Mouse (Mus musculus): Measurements from ENCODE around the gene Mael. TPM values are rescaled to one million over a fixed set of nuclear protein-coding genes. Genes with fewer than 3 reads are reported as not detected.

The Mael gene
- polyA plus RNA-seq, 2 experiments = 0.04 TPM; not detected in 1

- H3K27me3 ChIP-seq (ENCODE audit: control insufficient read depth, insufficient read depth, low read length) = no peaks in the 10 kb centered on the region
- H3K36me3 ChIP-seq (ENCODE audit: control insufficient read depth, insufficient read depth, low read length) = no peaks in the 10 kb centered on the region
- no peak overlapping the region for H3K9ac ChIP-seq (ENCODE audit: low read depth, low read length, severe bottlenecking)
- TF ChIP-seq POLR2A (IDR thresholded peaks at IDR 0.05; ENCODE audit: borderline replicate concordance, extremely low read depth, insufficient read depth, insufficient read length) = no peak
- H3K27ac ChIP-seq (replicated peaks; ENCODE audit: low read depth, low read length) = no peak overlapping the region
- no peak overlapping the region for H3K4me2 ChIP-seq (replicated peaks; ENCODE audit: low read depth, low read length, severe bottlenecking)
- no peak overlapping the region for H3K4me3 ChIP-seq (replicated peaks; ENCODE audit: low read length)
- H3K4me1 ChIP-seq (ENCODE audit: control insufficient read depth, insufficient read depth, low read length) = no peaks in the 10 kb centered on the region
- ATAC-seq (ENCODE audit: low FRiP score, low read depth) = no peak
- no peaks in the 10 kb centered on the region for H3K9me3 ChIP-seq (ENCODE audit: control insufficient read depth, low read length)
- 85% methylated on average over 5 of the region's 5 CpGs for WGBS
- no peak for DNase-seq (ENCODE audit: low spot score)
Observed at GRCm38 (mm10) chr1:166268218-166268617, 29.7 kb upstream of the Mael start.

GRCm38 (mm10) chr1:166266918-166267317 lies 28.4 kb upstream of the Mael start:
- H3K9ac ChIP-seq (ENCODE audit: low read depth, low read length, severe bottlenecking) = no peak overlapping the region
- 96% methylated on average over 9 of the region's 9 CpGs for WGBS

DNA sequence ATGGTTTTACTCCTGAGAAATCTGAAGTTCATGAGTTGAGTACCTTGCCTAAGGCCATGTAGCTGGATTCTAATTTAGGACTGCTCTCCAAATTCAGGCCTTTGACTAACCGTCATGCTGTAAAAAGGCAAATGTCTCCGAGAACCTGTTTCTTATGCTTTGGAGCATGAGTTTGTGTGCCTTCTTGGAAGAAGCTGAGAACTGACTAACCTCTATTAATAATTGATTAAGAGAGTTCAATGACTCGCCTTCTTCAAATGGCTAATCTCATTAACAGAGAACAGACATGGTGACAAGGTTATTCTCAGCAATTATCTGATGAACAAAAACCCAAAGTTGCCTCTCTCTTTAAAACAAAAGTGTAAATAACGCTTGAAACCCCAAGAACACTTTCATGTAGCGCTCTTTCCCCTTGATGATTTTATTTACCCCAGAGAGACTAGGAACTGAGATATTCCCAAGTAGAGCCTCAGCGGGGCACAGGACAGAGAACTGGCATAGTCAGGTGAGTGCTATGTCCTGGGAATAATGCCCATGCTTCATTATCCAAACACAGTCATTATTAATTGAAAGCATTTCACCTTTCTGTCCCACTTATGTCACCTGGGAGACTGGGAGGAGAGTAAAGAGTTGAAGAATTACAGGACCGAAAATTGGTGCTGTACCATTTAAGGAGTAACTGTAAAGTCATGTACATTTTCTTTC lies 27.6 kb upstream of the Mael start:
- WGBS = 84% methylated on average over 7 of the region's 7 CpGs
- ATAC-seq (ENCODE audit: low FRiP score, low read depth) = no peak
- H3K4me1 ChIP-seq (ENCODE audit: control insufficient read depth, insufficient read depth, low read length) = no peaks in the 10 kb centered on the region

More at GRCm38 (mm10) chr1:166266918-166267317, 28.4 kb upstream of the Mael start:
- H3K9me3 ChIP-seq (ENCODE audit: control insufficient read depth, low read length) = no peaks in the 10 kb centered on the region
- no peak overlapping the region for H3K4me3 ChIP-seq (replicated peaks; ENCODE audit: low read length)
- no peak for TF ChIP-seq POLR2A (IDR thresholded peaks at IDR 0.05; ENCODE audit: borderline replicate concordance, extremely low read depth, insufficient read depth, insufficient read length)
- no peak overlapping the region for H3K27ac ChIP-seq (replicated peaks; ENCODE audit: low read depth, low read length)
- DNase-seq (ENCODE audit: low spot score) = no peak
- no peaks in the 10 kb centered on the region for H3K27me3 ChIP-seq (ENCODE audit: control insufficient read depth, insufficient read depth, low read length)
- H3K4me2 ChIP-seq (replicated peaks; ENCODE audit: low read depth, low read length, severe bottlenecking) = no peak overlapping the region
- ATAC-seq (ENCODE audit: low FRiP score, low read depth) = no peak
- no peaks in the 10 kb centered on the region for H3K4me1 ChIP-seq (ENCODE audit: control insufficient read depth, insufficient read depth, low read length)
- no peaks in the 10 kb centered on the region for H3K36me3 ChIP-seq (ENCODE audit: control insufficient read depth, insufficient read depth, low read length)

GRCm38 (mm10) chr1:166259526-166259925 lies 21.0 kb upstream of the Mael start:
- no peak overlapping the region for H3K9ac ChIP-seq (ENCODE audit: low read depth, low read length, severe bottlenecking)
- no peak for TF ChIP-seq POLR2A (IDR thresholded peaks at IDR 0.05; ENCODE audit: borderline replicate concordance, extremely low read depth, insufficient read depth, insufficient read length)
- 82% methylated on average over 6 of the region's 6 CpGs for WGBS
- no peak overlapping the region for H3K4me2 ChIP-seq (replicated peaks; ENCODE audit: low read depth, low read length, severe bottlenecking)
- H3K9me3 ChIP-seq (ENCODE audit: control insufficient read depth, low read length) = no peaks in the 10 kb centered on the region
- no peak for ATAC-seq (ENCODE audit: low FRiP score, low read depth)
- DNase-seq (ENCODE audit: low spot score) = no peak
- peaks cover 13% of the 10 kb centered on the region for H3K27me3 ChIP-seq (ENCODE audit: control insufficient read depth, insufficient read depth, low read length)
- no peaks in the 10 kb centered on the region for H3K36me3 ChIP-seq (ENCODE audit: control insufficient read depth, insufficient read depth, low read length)
- H3K4me3 ChIP-seq (replicated peaks; ENCODE audit: low read length) = no peak overlapping the region
- H3K4me1 ChIP-seq (ENCODE audit: control insufficient read depth, insufficient read depth, low read length) = no peaks in the 10 kb centered on the region
- no peak overlapping the region for H3K27ac ChIP-seq (replicated peaks; ENCODE audit: low read depth, low read length)

More for the DNA sequence above, 27.6 kb upstream of the Mael start:
- Histone ChIP-seq H3K9ac (ENCODE audit: low read depth, low read length, severe bottlenecking) (no peak overlapping the region), H3K9me3 (ENCODE audit: control insufficient read depth, low read length) (no peaks in the 10 kb centered on the region), H3K27ac (replicated peaks; ENCODE audit: low read depth, low read length) (no peak overlapping the region), H3K4me3 (replicated peaks; ENCODE audit: low read length) (no peak overlapping the region), H3K27me3 (ENCODE audit: control insufficient read depth, insufficient read depth, low read length) (no peaks in the 10 kb centered on the region), H3K36me3 (ENCODE audit: control insufficient read depth, insufficient read depth, low read length) (no peaks in the 10 kb centered on the region), H3K4me2 (replicated peaks; ENCODE audit: low read depth, low read length, severe bottlenecking) (no peak overlapping the region)
- no peak for TF ChIP-seq POLR2A (IDR thresholded peaks at IDR 0.05; ENCODE audit: borderline replicate concordance, extremely low read depth, insufficient read depth, insufficient read length)
- DNase-seq (ENCODE audit: low spot score) = no peak

- no peak for ATAC-seq (ENCODE audit: low FRiP score, low read depth)
- no peak for TF ChIP-seq POLR2A (IDR thresholded peaks at IDR 0.05; ENCODE audit: borderline replicate concordance, extremely low read depth, insufficient read depth, insufficient read length)
- DNase-seq (ENCODE audit: low spot score) = no peak
- Histone ChIP-seq H3K9ac (ENCODE audit: low read depth, low read length, severe bottlenecking) (no peak overlapping the region), H3K4me2 (replicated peaks; ENCODE audit: low read depth, low read length, severe bottlenecking) (no peak overlapping the region), H3K27ac (replicated peaks; ENCODE audit: low read depth, low read length) (no peak overlapping the region), H3K27me3 (ENCODE audit: control insufficient read depth, insufficient read depth, low read length) (peaks cover 18% of the 10 kb centered on the region), H3K36me3 (ENCODE audit: control insufficient read depth, insufficient read depth, low read length) (no peaks in the 10 kb centered on the region), H3K4me1 (ENCODE audit: control insufficient read depth, insufficient read depth, low read length) (no peaks in the 10 kb centered on the region), H3K9me3 (ENCODE audit: control insufficient read depth, low read length) (no peaks in the 10 kb centered on the region), H3K4me3 (replicated peaks; ENCODE audit: low read length) (no peak overlapping the region)
- WGBS = 72% methylated on average over 4 of the region's 4 CpGs
Observed at GRCm38 (mm10) chr1:166256898-166257297, 18.4 kb upstream of the Mael start.
